Mouse (Mus musculus): Measurements from ENCODE around the gene Rabgap1.

DNA sequence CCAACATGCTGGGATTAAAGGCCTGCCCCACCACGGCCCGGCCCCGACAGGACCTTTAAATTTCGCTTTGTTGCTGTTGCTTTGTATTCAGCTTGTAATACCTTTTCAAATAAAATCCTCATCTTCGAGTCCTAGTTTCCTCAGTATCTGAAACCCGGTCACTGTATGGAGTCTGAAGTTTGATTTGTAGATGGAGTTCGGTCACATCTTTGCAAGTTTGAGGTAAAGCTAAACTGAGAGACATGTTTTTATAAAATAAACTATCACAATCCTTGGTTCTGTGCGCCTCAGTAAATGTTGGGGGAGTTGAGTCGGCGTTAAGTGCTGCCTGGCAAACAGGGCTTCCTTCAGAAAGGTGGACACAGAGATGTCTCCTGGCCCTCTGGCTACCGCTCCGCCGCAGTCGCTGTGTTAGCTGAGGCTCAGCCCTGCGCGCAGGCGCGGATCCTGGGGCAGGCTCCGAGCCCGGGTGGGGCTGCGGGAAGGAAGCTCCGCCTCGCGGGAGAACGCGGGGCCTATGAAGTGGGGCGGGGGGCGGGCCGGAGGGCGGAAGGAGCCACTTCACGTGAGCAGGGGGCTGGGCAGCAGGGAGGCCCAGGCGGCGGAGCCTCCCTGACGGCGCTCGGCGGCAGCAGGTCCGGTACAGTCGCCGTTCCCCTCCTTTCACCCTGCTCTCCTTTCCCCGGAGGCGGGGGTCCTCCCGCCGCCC, 8.7 kb downstream of the Rabgap1 start:
- TF ChIP-seq CTCF (IDR thresholded peaks at IDR 0.05; ENCODE audit: insufficient read depth, low read length), result no peak
- TF ChIP-seq POLR2A (IDR thresholded peaks at IDR 0.05; ENCODE audit: borderline replicate concordance, extremely low read depth, low read depth, low read length), result peak; percentile 90

All from lung, adult 2 months (tissue).